Mouse (Mus musculus): Measurements from ENCODE around the gene Tmem42. TPM values are rescaled to one million over a fixed set of nuclear protein-coding genes. Genes with fewer than 3 reads are reported as not detected.

The Tmem42 gene
- polyA plus RNA-seq (2017; shearing (Covaris generic)): 10 to 100 TPM; 30.8 to 33.6 TPM

DNA sequence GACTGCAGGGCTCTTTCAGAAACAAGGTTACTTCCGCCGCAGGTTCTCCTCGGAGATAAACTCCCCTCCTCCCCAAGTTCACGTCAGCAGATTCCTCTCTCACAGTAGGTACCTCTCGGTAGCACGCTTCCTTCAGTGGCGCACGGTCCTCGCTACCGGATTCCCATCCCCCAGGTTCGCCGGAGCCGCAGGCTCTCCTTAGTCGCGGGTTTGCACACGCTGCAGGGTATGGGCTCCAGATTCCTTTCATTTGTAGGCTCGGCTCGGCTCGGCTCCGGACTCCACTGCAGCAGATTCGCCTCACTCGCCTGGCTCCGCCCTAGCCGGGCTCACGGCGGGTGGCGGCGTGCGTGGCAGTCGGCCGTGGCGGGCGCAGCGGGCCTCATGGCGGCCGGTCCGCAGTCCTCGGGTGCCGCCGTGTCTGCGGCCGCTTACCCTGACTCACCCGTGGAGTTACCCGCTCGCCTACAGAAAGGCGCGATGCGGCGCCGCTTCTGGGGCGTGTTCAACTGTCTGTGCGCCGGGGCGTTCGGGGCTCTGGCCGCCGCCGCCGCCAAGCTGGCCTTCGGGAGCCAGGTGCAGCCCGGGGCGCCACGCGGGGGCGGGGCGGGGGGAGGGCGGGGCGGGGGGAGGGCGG, at the start of gene Tmem42:
Gene Tmem42 (plus strand): TSS at position 332 of the 637 bp plus-strand sequence.

DNA sequence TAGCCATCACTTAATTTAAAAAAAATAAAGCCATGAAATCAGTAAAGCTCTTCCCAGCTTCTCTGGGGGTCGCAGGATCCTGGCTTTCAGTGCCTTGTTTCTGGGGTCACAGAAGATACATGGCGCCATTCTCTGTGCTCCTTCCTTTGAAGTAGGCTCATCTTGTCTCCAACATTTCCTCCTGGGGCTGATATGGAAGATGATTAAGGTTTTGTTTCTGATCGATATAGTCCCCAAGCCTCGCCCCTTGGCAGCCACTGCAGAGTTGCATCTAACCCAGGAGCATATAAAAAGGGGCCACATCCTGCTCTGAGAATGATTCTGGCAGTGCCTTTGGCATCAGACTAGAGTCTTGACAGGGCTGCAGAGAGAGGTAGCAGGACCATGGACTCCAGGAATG, 13.3 kb downstream of the Tmem42 start, which contains the start of gene Tgm4:
Gene Tgm4 (plus strand): TSS at position 301 of the 400 bp plus-strand sequence.

Other genes with a start within 250 kb of the Tmem42 start
- 10 to 100 TPM; 18.1 to 20.6 TPM for gene Tcaim, start 215.8 kb upstream of the Tmem42 start, polyA plus RNA-seq (2017; shearing (Covaris generic))
- 1 to 10 TPM in 1 of 2 experiments, under 1 TPM in 1; 0.94 to 1.7 TPM for gene Gm35549, start 177.3 kb upstream of the Tmem42 start, polyA plus RNA-seq (2017; shearing (Covaris generic))
- 10 to 100 TPM; 49.3 to 58.1 TPM for gene Zfp445, start 155.3 kb upstream of the Tmem42 start, polyA plus RNA-seq (2017; shearing (Covaris generic))
- 10 to 100 TPM in 1 of 2 experiments, 1 to 10 TPM in 1; 6.6 to 10.3 TPM for gene Zkscan7, start 135.6 kb upstream of the Tmem42 start, polyA plus RNA-seq (2017; shearing (Covaris generic))
- gene Zfp105, start 98.3 kb upstream of the Tmem42 start, polyA plus RNA-seq (2017; shearing (Covaris generic)): not detected
- gene 1110059G10Rik, start 70.3 kb upstream of the Tmem42 start, polyA plus RNA-seq (2017; shearing (Covaris generic)): 10 to 100 TPM; 28.2 to 36.6 TPM
- 1 to 10 TPM; 4.9 to 7.1 TPM for gene Kif15, start 70.3 kb upstream of the Tmem42 start, polyA plus RNA-seq (2017; shearing (Covaris generic))
- 1 to 10 TPM in 1 of 2 experiments, under 1 TPM in 1; 0.80 to 5.8 TPM for gene Tgm4, start 13.4 kb downstream of the Tmem42 start, polyA plus RNA-seq (2017; shearing (Covaris generic))
- 10 to 100 TPM; 64.8 to 69.8 TPM for gene Zdhhc3, start 91.9 kb downstream of the Tmem42 start, polyA plus RNA-seq (2017; shearing (Covaris generic))
- gene Exosc7, start 91.9 kb downstream of the Tmem42 start, polyA plus RNA-seq (2017; shearing (Covaris generic)): 10 to 100 TPM; 83.1 to 95.3 TPM
- gene Clec3b, start 129.6 kb downstream of the Tmem42 start, polyA plus RNA-seq (2017; shearing (Covaris generic)): 1 to 10 TPM in 1 of 2 experiments, under 1 TPM in 1; 0.48 to 1.2 TPM
- gene Cdcp1, start 194.7 kb downstream of the Tmem42 start, polyA plus RNA-seq (2017; shearing (Covaris generic)): 1 to 10 TPM in 1 of 2 experiments, not detected in 1; 3.3 TPM
- gene Tmem158, start 239.4 kb downstream of the Tmem42 start, polyA plus RNA-seq (2017; shearing (Covaris generic)): 10 to 100 TPM; 12.7 to 35.7 TPM